Mouse (Mus musculus) hindbrain, embryonic 16.5 days (tissue): Measurements from ENCODE around the gene Enox1. TPM values are rescaled to one million over a fixed set of nuclear protein-coding genes. Genes with fewer than 3 reads are reported as not detected.

Experiments used
- ATAC-seq: fragments of 200-750 bp; cut with Nextera tagmentation; 2 replicates; pipeline ENCODE4 v1.8.0; 2017; ENCODE audit warnings: moderate TSS enrichment, moderate library complexity
- H3K27ac ChIP-seq: fragments of 300-500 bp; sonication (generic); 2 replicates; pipeline ENCODE4 v1.5.1; 2014; ENCODE audit warnings: low read depth, mild to moderate bottlenecking, control low read depth, low read length, moderate library complexity
- H3K27me3 ChIP-seq: fragments of 300-500 bp; sonication (generic); replicated peaks from 2 replicates; pipeline ENCODE4 v1.6.1; 2014; ENCODE audit warnings: low read length; ENCODE audit not compliant: control insufficient read depth, insufficient read depth
- H3K36me3 ChIP-seq: fragments of 300-500 bp; sonication (generic); 2 replicates; pipeline ENCODE4 v1.6.1; 2014; ENCODE audit warnings: mild to moderate bottlenecking, low read length, moderate library complexity, mixed read lengths; ENCODE audit not compliant: control insufficient read depth, insufficient read depth
- H3K4me1 ChIP-seq: fragments of 300-500 bp; sonication (generic); 2 replicates; pipeline ENCODE4 v1.6.1; 2014; ENCODE audit warnings: low read depth, low read length; ENCODE audit not compliant: control insufficient read depth, insufficient read depth
- H3K4me2 ChIP-seq: fragments of 300-500 bp; sonication (generic); 2 replicates; pipeline ENCODE4 v1.6.1; 2014; ENCODE audit warnings: mild to moderate bottlenecking, low read length, control low read depth, moderate library complexity
- H3K4me3 ChIP-seq: fragments of 300-500 bp; sonication (generic); 2 replicates; pipeline ENCODE4 v1.5.1; 2014; ENCODE audit warnings: mild to moderate bottlenecking, low read length, control low read depth, moderate library complexity
- H3K9ac ChIP-seq: fragments of 300-500 bp; sonication (generic); 2 replicates; pipeline ENCODE4 v1.6.1; 2014; ENCODE audit warnings: low read depth, mild to moderate bottlenecking, control low read depth, low read length, moderate library complexity
- H3K9me3 ChIP-seq: fragments of 300-500 bp; sonication (generic); 2 replicates; pipeline ENCODE4 v1.6.1; 2014; ENCODE audit warnings: mild to moderate bottlenecking, low read length, moderate library complexity; ENCODE audit not compliant: control insufficient read depth
- WGBS: fragments of 180-500 bp; shearing (Covaris S2); extraction: QIAGEN DNeasy Blood & Tissue Kit; methylation state at CpG from one replicate; pipeline ENCODE4 v1.1.7; 2014; 5-methylcytosine and 5-hydroxymethylcytosine counted together
- polyA plus RNA-seq: library from polyadenylated mRNA; unstranded; fragments of >200 nt; fragmentation: Nextera tagmentation; extraction: Ambion mirVana; gene quantifications from 2 replicates; pipeline ENCODE4 v1.2.1, GENCODE M21; 2015

The Enox1 gene
- polyA plus RNA-seq, 1 experiment from 2014 or later = 35.7 TPM

DNA sequence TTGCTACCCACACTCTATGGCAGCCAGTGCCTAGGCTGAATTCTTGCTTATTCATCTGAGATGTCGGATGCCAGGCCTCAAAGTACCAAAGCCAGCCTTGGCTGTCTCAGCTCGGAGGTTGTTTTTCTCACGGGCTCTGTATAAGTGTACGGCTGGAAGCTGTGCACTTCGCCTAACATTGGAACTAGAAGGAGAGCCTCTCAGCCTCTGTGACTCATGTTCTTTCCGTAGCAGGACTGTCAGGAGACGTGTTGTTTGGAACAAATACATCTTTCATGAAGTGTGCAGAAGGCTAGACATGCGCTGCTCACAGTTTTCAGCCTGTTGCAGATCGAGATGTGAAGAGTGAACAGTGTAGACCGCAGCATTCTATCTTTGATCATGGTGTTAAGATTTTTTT, 68.8 kb downstream of the Enox1 start:
- H3K4me2 ChIP-seq = no peak overlapping the region
- no peak overlapping the region for H3K4me3 ChIP-seq

DNA sequence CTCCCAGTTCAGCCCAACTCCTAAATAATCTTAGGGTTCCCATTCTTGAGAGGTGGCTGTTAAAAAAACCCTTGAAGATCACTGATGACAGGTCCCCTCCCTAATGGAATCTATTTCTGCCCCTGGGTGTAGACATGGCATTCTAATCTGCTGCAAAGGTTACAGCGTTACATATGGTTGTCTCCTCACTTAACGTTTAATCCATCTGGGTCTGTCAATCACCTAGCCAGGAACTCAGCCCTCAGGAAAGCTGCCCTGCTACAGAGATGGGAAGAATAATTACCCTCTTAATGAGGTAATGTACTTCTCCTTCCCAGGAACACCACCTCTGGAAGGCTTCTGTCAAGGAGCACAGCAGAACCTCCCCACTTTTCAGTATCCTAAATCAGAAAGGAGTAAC, 82.2 kb downstream of the Enox1 start:
- no peak for ATAC-seq
- whole genome bisulfite sequencing = 60% methylated on average over 2 of the region's 2 CpGs
- H3K4me3 ChIP-seq = no peak overlapping the region

More for the DNA sequence above, 68.8 kb downstream of the Enox1 start:
- no peaks in the 10 kb centered on the region for H3K9me3 ChIP-seq
- 91% methylated on average over 10 of the region's 10 CpGs for WGBS
- no peaks in the 10 kb centered on the region for H3K27me3 ChIP-seq
- H3K4me1 ChIP-seq = no peaks in the 10 kb centered on the region
- no peak overlapping the region for H3K27ac ChIP-seq
- H3K36me3 ChIP-seq = no peaks in the 10 kb centered on the region
- H3K9ac ChIP-seq = no peak overlapping the region
- ATAC-seq = no peak

DNA sequence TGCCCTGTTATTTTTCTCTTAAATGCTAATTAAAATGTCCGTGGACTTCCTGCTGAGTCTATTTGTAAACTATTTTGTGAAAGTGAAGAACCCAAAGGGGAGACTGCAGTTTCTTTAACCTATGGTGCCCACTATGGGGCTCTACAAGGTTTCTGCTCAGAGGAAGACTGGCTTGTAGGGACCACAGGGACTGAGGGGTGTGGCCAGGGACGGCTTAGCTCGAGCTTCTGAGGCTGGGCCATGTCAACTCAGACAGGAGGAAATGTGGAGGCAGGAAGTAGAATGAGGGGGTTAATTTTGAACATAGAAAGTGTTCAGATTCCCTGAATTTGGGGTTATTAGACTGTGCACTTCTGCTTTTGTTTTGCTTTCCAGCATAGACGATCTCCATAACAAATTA, 82.8 kb downstream of the Enox1 start:
- no peak for ATAC-seq
- Histone ChIP-seq H3K9ac (no peak overlapping the region), H3K27me3 (no peaks in the 10 kb centered on the region), H3K4me1 (peaks cover 2% of the 10 kb centered on the region; the same call in 1 of the 2 replicates), H3K4me2 (no peak overlapping the region), H3K4me3 (no peak overlapping the region), H3K9me3 (no peaks in the 10 kb centered on the region), H3K36me3 (no peaks in the 10 kb centered on the region), H3K27ac (no peak overlapping the region)
- WGBS = 31% methylated on average over 4 of the region's 4 CpGs

More for the DNA sequence above, 82.2 kb downstream of the Enox1 start:
- Histone ChIP-seq H3K9ac (no peak overlapping the region), H3K4me1 (peaks cover 2% of the 10 kb centered on the region; the same call in 1 of the 2 replicates), H3K36me3 (no peaks in the 10 kb centered on the region), H3K27ac (no peak overlapping the region), H3K9me3 (no peaks in the 10 kb centered on the region), H3K27me3 (no peaks in the 10 kb centered on the region), H3K4me2 (no peak overlapping the region)

DNA sequence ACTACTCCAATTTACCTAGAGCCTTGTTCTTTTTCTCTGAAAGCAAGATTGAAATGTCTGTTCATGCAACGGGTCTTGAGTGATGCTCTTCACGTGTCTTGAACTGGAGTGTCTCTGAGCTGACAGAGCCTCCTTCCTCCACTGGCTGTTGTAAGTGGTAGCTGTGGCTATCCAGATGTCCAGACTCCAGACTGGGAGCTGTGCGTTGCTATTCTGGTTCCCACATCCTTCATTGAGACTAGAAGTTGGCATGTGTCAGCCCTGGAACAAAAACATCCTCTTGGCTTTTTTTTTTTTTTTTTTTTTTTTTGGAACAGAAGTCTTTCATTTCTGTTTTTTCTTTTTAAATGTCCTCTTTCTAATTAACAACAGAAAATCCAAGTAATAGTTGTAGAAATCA, 90.4 kb downstream of the Enox1 start:
- 89% methylated on average over 3 of the region's 3 CpGs for WGBS
- Histone ChIP-seq H3K9ac (no peak overlapping the region), H3K27me3 (no peaks in the 10 kb centered on the region), H3K4me2 (no peak overlapping the region), H3K4me3 (no peak overlapping the region), H3K36me3 (no peaks in the 10 kb centered on the region), H3K4me1 (no peaks in the 10 kb centered on the region; the same call in 1 of the 2 replicates), H3K27ac (no peak overlapping the region), H3K9me3 (0 out of 2 replicates have a peak, but pooled peaks cover 2% of the 10 kb centered on the region)
- ATAC-seq = no peak

DNA sequence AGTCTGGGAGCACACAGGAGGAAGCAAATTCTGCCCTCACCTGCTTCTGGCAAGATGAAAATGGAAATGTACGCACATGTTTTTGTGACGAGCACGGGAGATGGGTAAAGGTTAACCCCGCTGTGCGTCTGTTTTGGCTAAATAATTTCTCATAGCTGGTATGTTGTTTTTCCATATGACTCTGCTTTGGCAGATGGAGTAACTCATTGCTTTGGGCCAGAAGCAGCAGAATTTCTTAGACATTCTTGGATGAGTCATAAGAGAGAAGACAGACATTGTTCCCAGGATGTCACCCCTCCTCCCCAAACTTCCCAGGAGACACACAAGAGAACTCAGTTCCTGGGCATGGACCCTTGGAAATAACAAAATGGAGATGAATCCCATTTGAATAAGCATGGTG, 91.9 kb downstream of the Enox1 start:
- H3K9ac ChIP-seq = no peak overlapping the region
- H3K9me3 ChIP-seq = 0 out of 2 replicates have a peak, but pooled peaks cover 2% of the 10 kb centered on the region
- H3K36me3 ChIP-seq = no peaks in the 10 kb centered on the region
- no peak overlapping the region for H3K27ac ChIP-seq
- no peak overlapping the region for H3K4me2 ChIP-seq
- H3K4me1 ChIP-seq = no peaks in the 10 kb centered on the region; the same call in 1 of the 2 replicates
- no peaks in the 10 kb centered on the region for H3K27me3 ChIP-seq
- ATAC-seq = no peak
- 64% methylated on average over 5 of the region's 5 CpGs for WGBS
- no peak overlapping the region for H3K4me3 ChIP-seq

DNA sequence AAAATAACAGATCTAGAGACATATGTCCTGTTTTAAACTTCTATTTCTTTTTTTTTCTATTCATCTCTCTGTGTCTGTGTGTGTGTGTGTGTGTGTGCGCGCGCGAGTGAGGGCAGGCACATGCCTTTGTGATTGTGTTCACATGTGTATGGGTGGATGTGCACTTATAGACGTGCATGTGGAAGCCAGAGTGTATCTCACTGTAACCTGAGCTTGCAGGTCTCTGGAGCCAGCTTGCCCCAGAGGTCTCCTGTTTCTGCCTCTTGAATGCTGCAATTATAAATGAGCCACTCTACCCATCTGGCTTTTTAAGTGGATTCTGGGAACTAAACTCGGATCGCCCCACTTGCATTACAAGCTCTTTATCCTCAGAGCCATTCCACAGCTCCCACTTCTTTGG, 92.4 kb downstream of the Enox1 start:
- 0 out of 2 replicates have a peak, but pooled peaks cover 2% of the 10 kb centered on the region for H3K9me3 ChIP-seq
- H3K4me3 ChIP-seq = no peak overlapping the region
- no peak for ATAC-seq
- no peaks in the 10 kb centered on the region for H3K36me3 ChIP-seq
- H3K27me3 ChIP-seq = no peaks in the 10 kb centered on the region
- no peaks in the 10 kb centered on the region; the same call in 1 of the 2 replicates for H3K4me1 ChIP-seq
- 84% methylated on average over 7 of the region's 7 CpGs for WGBS
- H3K9ac ChIP-seq = no peak overlapping the region
- no peak overlapping the region for H3K4me2 ChIP-seq
- H3K27ac ChIP-seq = no peak overlapping the region

DNA sequence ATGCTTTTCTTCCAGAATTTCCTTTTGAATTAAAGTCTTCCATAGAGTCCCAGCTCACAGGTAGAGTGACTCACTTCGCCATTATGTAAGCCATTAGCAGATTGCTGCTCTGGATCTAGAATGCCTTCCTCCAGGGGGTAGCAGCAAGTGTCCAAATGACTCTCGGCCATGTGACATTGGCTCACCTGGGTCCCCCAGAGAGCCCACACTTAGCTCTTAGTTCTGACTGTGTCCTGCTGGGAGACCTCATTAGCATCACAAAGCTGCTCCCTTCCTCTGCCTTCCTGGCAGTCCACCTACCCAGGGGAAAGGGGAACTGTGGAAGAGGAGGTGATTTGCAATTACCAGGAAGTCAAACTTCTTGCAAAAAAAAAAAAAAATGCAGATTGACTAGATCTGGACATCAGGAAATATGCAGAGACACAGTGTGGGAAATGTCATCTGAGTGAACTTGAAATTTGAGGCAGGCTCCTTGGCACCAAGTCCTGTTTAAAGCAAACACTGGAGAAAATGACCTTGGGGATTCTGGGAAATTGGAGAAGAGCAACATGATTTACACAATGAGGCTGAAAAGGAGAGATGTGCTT, 94.2 kb downstream of the Enox1 start:
- H3K4me3 ChIP-seq = no peak overlapping the region
- H3K9ac ChIP-seq = no peak overlapping the region
- no peaks in the 10 kb centered on the region for H3K36me3 ChIP-seq
- H3K4me1 ChIP-seq = peaks cover 3% of the 10 kb centered on the region; the same call in 1 of the 2 replicates
- H3K9me3 ChIP-seq = 0 out of 2 replicates have a peak, but pooled peaks cover 2% of the 10 kb centered on the region
- WGBS = 36% methylated on average over 2 of the region's 2 CpGs
- H3K4me2 ChIP-seq = no peak overlapping the region
- no peak overlapping the region for H3K27ac ChIP-seq
- no peaks in the 10 kb centered on the region for H3K27me3 ChIP-seq
- ATAC-seq = no peak

DNA sequence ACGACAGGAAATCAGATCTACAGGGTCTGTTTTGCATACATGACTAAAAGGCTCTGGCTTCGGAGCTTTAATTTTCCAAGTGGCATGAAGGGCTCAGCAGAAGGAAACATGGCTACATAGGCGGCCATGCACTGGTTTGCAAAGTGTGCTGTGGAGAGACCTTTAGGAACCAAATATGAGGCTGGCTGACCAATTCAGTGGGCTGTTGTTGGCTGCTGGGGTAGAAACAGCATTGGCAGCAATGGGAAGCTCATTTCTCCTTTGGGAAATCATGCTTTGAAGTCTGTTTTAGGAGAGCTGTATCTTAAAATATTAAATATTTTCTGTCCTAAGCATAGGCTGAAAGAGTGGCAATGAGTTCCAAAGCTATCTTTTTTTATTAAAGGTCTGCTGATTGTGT, 98.6 kb downstream of the Enox1 start:
- no peaks in the 10 kb centered on the region for H3K9me3 ChIP-seq
- no peak overlapping the region for H3K4me2 ChIP-seq
- no peak for ATAC-seq
- H3K4me1 ChIP-seq = peaks cover 6% of the 10 kb centered on the region; the same call in 1 of the 2 replicates
- no peaks in the 10 kb centered on the region for H3K36me3 ChIP-seq
- H3K27ac ChIP-seq = no peak overlapping the region
- no peak overlapping the region for H3K9ac ChIP-seq
- 79% methylated on average over 3 of the region's 3 CpGs for WGBS
- H3K4me3 ChIP-seq = no peak overlapping the region
- no peaks in the 10 kb centered on the region for H3K27me3 ChIP-seq

DNA sequence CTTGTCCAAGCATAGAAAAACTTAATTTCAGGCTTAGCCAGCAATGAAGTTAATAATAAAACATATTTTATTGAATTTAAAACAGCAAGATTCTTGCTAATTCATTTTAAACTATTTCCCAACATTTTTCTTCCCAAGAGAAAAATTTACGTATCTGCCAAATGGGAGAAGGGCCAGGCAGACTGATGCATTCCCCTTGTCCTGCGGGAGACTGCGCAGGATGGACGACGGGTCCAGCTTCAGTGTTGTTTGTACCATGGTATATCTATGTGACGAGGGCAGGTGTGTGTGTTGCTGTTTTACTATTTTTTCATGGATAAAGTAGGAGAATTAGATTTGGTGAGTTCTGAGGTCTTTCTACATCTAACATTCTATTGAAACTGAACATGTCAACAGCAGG, 99.1 kb downstream of the Enox1 start:
- Histone ChIP-seq H3K36me3 (no peaks in the 10 kb centered on the region), H3K27me3 (no peaks in the 10 kb centered on the region), H3K4me2 (no peak overlapping the region), H3K4me1 (peaks cover 6% of the 10 kb centered on the region; the same call in 1 of the 2 replicates), H3K9ac (no peak overlapping the region), H3K27ac (no peak overlapping the region), H3K9me3 (no peaks in the 10 kb centered on the region), H3K4me3 (no peak overlapping the region)
- no peak for ATAC-seq
- 73% methylated on average over 6 of the region's 6 CpGs for WGBS
